Mouse (Mus musculus) MEL (cell line): ENCODE measurements at regions not wholly inside any gene's neighbourhood (a gene's known extent, or its start where the extent isn't known, plus 50 kb on each side); places are given as distances from the start of the nearest gene placed in this dataset.

Experiments used
- DNase-seq: peaks from one replicate; pipeline ENCODE4 v3.0.0; 2011; ENCODE audit warnings: low read depth, low spot score
- H3K27ac ChIP-seq: 2 replicates; pipeline ENCODE4 v1.5.1; 2012; ENCODE audit warnings: low read depth, mild to moderate bottlenecking, control low read depth, low read length, moderate library complexity; ENCODE audit not compliant: control insufficient read depth
- H3K27me3 ChIP-seq, 2 experiments: fragments of 150-350 bp in 1 of 2; sonication (generic) in 1 of 2; 2 replicates each; pipeline ENCODE4 v1.6.1; 2012; ENCODE audit warnings: low read length in 2 of 2, mild to moderate bottlenecking in 2 of 2, improper control_type of control experiment in 1 of 2, moderate library complexity in 1 of 2; ENCODE audit not compliant: insufficient read depth in 2 of 2, control insufficient read depth in 1 of 2
- H3K36me3 ChIP-seq, 2 experiments: 2 replicates each; pipeline ENCODE4 v1.6.1; 2012 to 2014; ENCODE audit warnings: low read length in 2 of 2, improper control_type of control experiment in 1 of 2, inconsistent platforms in 1 of 2, mild to moderate bottlenecking in 1 of 2; ENCODE audit not compliant: insufficient read depth in 2 of 2, control insufficient read depth in 1 of 2
- H3K4me1 ChIP-seq, 2 experiments: fragments of 150-350 bp in 1 of 2; sonication (generic) in 1 of 2; 2 replicates each; pipeline ENCODE4 v1.6.1; 2012; ENCODE audit warnings: low read length in 2 of 2, improper control_type of control experiment in 1 of 2, mild to moderate bottlenecking in 1 of 2; ENCODE audit not compliant: insufficient read depth in 2 of 2, control insufficient read depth in 1 of 2
- H3K4me3 ChIP-seq, 2 experiments: fragments of 150-350 bp in 1 of 2; sonication (generic) in 1 of 2; 2 replicates each; pipeline ENCODE4 v1.5.1; 2012; ENCODE audit warnings: low read depth in 2 of 2, low read length in 2 of 2, mild to moderate bottlenecking in 2 of 2, moderate library complexity in 2 of 2, control low read depth in 1 of 2, improper control_type of control experiment in 1 of 2; ENCODE audit not compliant: control insufficient read depth in 1 of 2, insufficient read depth in 1 of 2
- H3K79me2 ChIP-seq: 2 replicates; pipeline ENCODE4 v1.6.1; 2012; ENCODE audit warnings: mild to moderate bottlenecking, low read length, moderate library complexity; ENCODE audit not compliant: control insufficient read depth, poor library complexity, insufficient read depth
- H3K9ac ChIP-seq: 2 replicates; pipeline ENCODE4 v1.6.1; 2012; ENCODE audit warnings: low read depth, mild to moderate bottlenecking, control low read depth, low read length, moderate library complexity; ENCODE audit not compliant: control insufficient read depth, poor library complexity, severe bottlenecking
- H3K9me3 ChIP-seq: fragments of 150-350 bp; sonication (generic); replicated peaks from 2 replicates; pipeline ENCODE4 v1.6.1; 2012; ENCODE audit warnings: mild to moderate bottlenecking, low read length, improper control_type of control experiment, moderate library complexity; ENCODE audit not compliant: insufficient read depth
- CHD2 ChIP-seq: IDR thresholded peaks from 2 replicates; pipeline ENCODE4 v1.6.1; 2011; ENCODE audit warnings: low read length, improper control_type of control experiment
- CTCF ChIP-seq, 3 experiments: IDR thresholded peaks in 2 of 3; conservative IDR thresholded peaks in 1 of 3; 2 replicates each; pipeline ENCODE4 v1.5.1; 2011 to 2012; ENCODE audit warnings: low read length in 3 of 3, low read depth in 2 of 3, mild to moderate bottlenecking in 2 of 3, improper control_type of control experiment in 1 of 3, inconsistent platforms in 1 of 3, mixed read lengths in 1 of 3, moderate library complexity in 1 of 3; ENCODE audit not compliant: control insufficient read depth in 1 of 3, insufficient read depth in 1 of 3, poor library complexity in 1 of 3, severe bottlenecking in 1 of 3
- E2F4 ChIP-seq: IDR thresholded peaks from 2 replicates; pipeline ENCODE4 v1.6.1; 2011; ENCODE audit warnings: low read depth, low read length, improper control_type of control experiment, borderline replicate concordance
- GABPA ChIP-seq: IDR thresholded peaks from 2 replicates; pipeline ENCODE4 v1.6.1; 2012; ENCODE audit warnings: low read depth, mild to moderate bottlenecking, inconsistent platforms, low read length, improper control_type of control experiment, moderate library complexity
- HCFC1 ChIP-seq: IDR thresholded peaks from 2 replicates; pipeline ENCODE4 v1.6.1; 2012; ENCODE audit warnings: low read depth, mild to moderate bottlenecking, inconsistent platforms, low read length, improper control_type of control experiment, moderate library complexity
- JUND ChIP-seq: IDR thresholded peaks from 2 replicates; pipeline ENCODE4 v1.6.1; 2011; ENCODE audit warnings: low read depth, mild to moderate bottlenecking, improper control_type of control experiment, low read length
- KAT2A ChIP-seq: conservative IDR thresholded peaks from 2 replicates; pipeline ENCODE4 v1.6.1; 2012; ENCODE audit warnings: low read depth, low read length, improper control_type of control experiment, inconsistent platforms
- MAFK ChIP-seq: IDR thresholded peaks from 2 replicates; pipeline ENCODE4 v1.6.1; 2011; ENCODE audit warnings: low read depth, mild to moderate bottlenecking, low read length, improper control_type of control experiment, borderline replicate concordance
- MAX ChIP-seq: IDR thresholded peaks from 2 replicates; pipeline ENCODE4 v1.6.1; 2011; ENCODE audit warnings: low read length, improper control_type of control experiment
- MEF2A ChIP-seq: IDR thresholded peaks from 2 replicates; pipeline ENCODE4 v1.6.1; 2014; ENCODE audit warnings: low read depth, mild to moderate bottlenecking, inconsistent platforms, low read length, improper control_type of control experiment; ENCODE audit not compliant: poor library complexity, insufficient replicate concordance, severe bottlenecking; ENCODE audit errors: extremely low read depth
- MYC ChIP-seq: IDR thresholded peaks from 2 replicates; pipeline ENCODE4 v1.6.1; 2011; ENCODE audit warnings: low read depth, mild to moderate bottlenecking, low read length, improper control_type of control experiment, moderate library complexity
- POLR2A ChIP-seq, 2 experiments: IDR thresholded peaks; 2 replicates each; pipeline ENCODE4 v1.6.1; 2011 to 2012; ENCODE audit warnings: low read length in 2 of 2, mild to moderate bottlenecking in 2 of 2, control low read depth in 1 of 2, improper control_type of control experiment in 1 of 2, low read depth in 1 of 2, moderate library complexity in 1 of 2; ENCODE audit not compliant: control insufficient read depth in 1 of 2, insufficient read depth in 1 of 2, poor library complexity in 1 of 2
- POLR2AphosphoS5 ChIP-seq: IDR thresholded peaks from 2 replicates; pipeline ENCODE4 v1.6.1; 2012; ENCODE audit warnings: low read depth, borderline replicate concordance, mild to moderate bottlenecking, inconsistent platforms, low read length, moderate library complexity, mixed read lengths
- SMC3 ChIP-seq: IDR thresholded peaks from 2 replicates; pipeline ENCODE4 v1.6.1; 2011; ENCODE audit warnings: low read depth, low read length, improper control_type of control experiment
- TAL1 ChIP-seq: IDR thresholded peaks from 2 replicates; pipeline ENCODE4 v1.6.1; 2012; ENCODE audit warnings: mild to moderate bottlenecking, inconsistent platforms, low read length, moderate library complexity, mixed read lengths
- TCF12 ChIP-seq: IDR thresholded peaks from 2 replicates; pipeline ENCODE4 v1.6.1; 2014; ENCODE audit warnings: low read depth, mild to moderate bottlenecking, inconsistent platforms, low read length, improper control_type of control experiment, moderate library complexity
- UBTF ChIP-seq: IDR thresholded peaks from 2 replicates; pipeline ENCODE4 v1.6.1; 2012; ENCODE audit warnings: low read depth, mild to moderate bottlenecking, inconsistent platforms, low read length, improper control_type of control experiment, moderate library complexity, borderline replicate concordance; ENCODE audit not compliant: insufficient read depth

- Histone ChIP-seq H3K36me3 (no peaks in the 10 kb centered on the region), H3K27ac (no peak overlapping the region), H3K4me1 (no peaks in the 10 kb centered on the region), H3K79me2 (no peaks in the 10 kb centered on the region), H3K9ac (no peak overlapping the region), H3K9me3 (no peaks in the 10 kb centered on the region), H3K27me3 (no peaks in the 10 kb centered on the region)
- no peak for DNase-seq
- no peak for TF ChIP-seq JUND
- TF ChIP-seq GABPA: no peak
- TF ChIP-seq CTCF (IDR thresholded peaks at IDR 0.05 in 2 of 3, conservative IDR thresholded peaks at IDR 0.05 in 1 of 3; ENCODE audit: control insufficient read depth in 1 of 3, insufficient read depth in 1 of 3, low read depth in 2 of 3, low read length in 3 of 3, poor library complexity in 1 of 3, severe bottlenecking in 1 of 3): no peak
- no peak for TF ChIP-seq KAT2A
- TF ChIP-seq TAL1: no peak
- no peak for TF ChIP-seq MAX
- TF ChIP-seq MYC: no peak
- TF ChIP-seq MEF2A: no peak
- no peak for TF ChIP-seq SMC3
- TF ChIP-seq CHD2: no peak
- TF ChIP-seq, all 39 proteins: peak for 0
- no peak overlapping the region for H3K4me3 ChIP-seq
Observed at GRCm38 (mm10) chr15:87335737-87336136, 208.4 kb upstream of the Fam19a5 start.

- Histone ChIP-seq H3K4me1 (no peaks in the 10 kb centered on the region), H3K4me3 (no peak overlapping the region), H3K36me3 (no peaks in the 10 kb centered on the region), H3K9me3 (no peaks in the 10 kb centered on the region), H3K27ac (no peak overlapping the region), H3K27me3 (no peaks in the 10 kb centered on the region), H3K79me2 (no peaks in the 10 kb centered on the region), H3K9ac (no peak overlapping the region)
- DNase-seq: no peak
- TF ChIP-seq UBTF (no peak), TCF12 (no peak), MEF2A (no peak), CHD2 (no peak), HCFC1 (no peak), POLR2A (IDR thresholded peaks at IDR 0.05; ENCODE audit: control insufficient read depth in 1 of 2, insufficient read depth in 1 of 2, low read depth in 1 of 2, low read length in 2 of 2, poor library complexity in 1 of 2) (no peak), JUND (no peak), MAFK (no peak), E2F4 (no peak), MAX (no peak), POLR2AphosphoS5 (no peak), GABPA (no peak)
Observed at GRCm38 (mm10) chr15:87339904-87340303, 204.2 kb upstream of the Fam19a5 start.
